Mouse (Mus musculus) right cerebral cortex, adult 2 months (tissue): Measurements from ENCODE around the gene Cmbl.
"Not testable (repeated sequence)": the region's sequence is repeated elsewhere in the genome, so short reads cannot be mapped to it uniquely, and the experiment has no call there.

ENCODE experiments used
- DNase-seq, 2 experiments: peaks; one replicate each; pipeline ENCODE4 v3.0.0; 2021 to 2022; ENCODE audit warnings: low spot score in 2 of 2

Gene Cmbl

GRCm38 (mm10) chr15:31542013-31542958 is 22.9 kb upstream of the Cmbl start:
- peak in 1 of 2 experiments; percentile 33 for DNase-seq

- DNase-seq: no peak
These were observed 21.9 kb upstream of the Cmbl start for GRCm38 (mm10) chr15:31543246-31543645.

- DNase-seq: no peak
These were observed 20.1 kb upstream of the Cmbl start for GRCm38 (mm10) chr15:31545058-31545457.

- no peak for DNase-seq
These were observed 18.9 kb upstream of the Cmbl start for GRCm38 (mm10) chr15:31546291-31546690.

- DNase-seq: no peak
These were observed 17.8 kb upstream of the Cmbl start for GRCm38 (mm10) chr15:31547421-31547820.

- DNase-seq: no peak
These were observed 14.8 kb upstream of the Cmbl start for GRCm38 (mm10) chr15:31550381-31550780.

GRCm38 (mm10) chr15:31554855-31555254 is 10.3 kb upstream of the Cmbl start:
- DNase-seq: no peak

- DNase-seq: no peak
These were observed 3.8 kb upstream of the Cmbl start for GRCm38 (mm10) chr15:31561390-31561789.

GRCm38 (mm10) chr15:31561976-31562375 is 3.2 kb upstream of the Cmbl start:
- DNase-seq: no peak

- no peak for DNase-seq
These were observed 2.3 kb upstream of the Cmbl start for GRCm38 (mm10) chr15:31562847-31563246.

GRCm38 (mm10) chr15:31563577-31564546 is 1.3 kb upstream of the Cmbl start:
- no peak for DNase-seq

GRCm38 (mm10) chr15:31565786-31566185 is 597 bp downstream of the Cmbl start:
- no peak for DNase-seq

GRCm38 (mm10) chr15:31567431-31567830 is 2.2 kb downstream of the Cmbl start:
- no peak for DNase-seq

GRCm38 (mm10) chr15:31568581-31568996 is 3.4 kb downstream of the Cmbl start:
- no peak for DNase-seq

GRCm38 (mm10) chr15:31569325-31570022 is 4.3 kb downstream of the Cmbl start:
- DNase-seq: no peak

GRCm38 (mm10) chr15:31570959-31571358 is 5.8 kb downstream of the Cmbl start:
- DNase-seq: no peak

- DNase-seq: no peak
These were observed 6.9 kb downstream of the Cmbl start for GRCm38 (mm10) chr15:31571906-31572722.

- DNase-seq: no peak
These were observed 8.1 kb downstream of the Cmbl start for GRCm38 (mm10) chr15:31573287-31573686.

GRCm38 (mm10) chr15:31573692-31574091 is 8.5 kb downstream of the Cmbl start:
- DNase-seq: no peak

GRCm38 (mm10) chr15:31576076-31576475 is 10.9 kb downstream of the Cmbl start:
- no peak for DNase-seq

GRCm38 (mm10) chr15:31581086-31581485 is 15.9 kb downstream of the Cmbl start:
- not testable (repeated sequence) for DNase-seq
